Mouse (Mus musculus) adrenal gland, postnatal 25 days (tissue): ENCODE data around the gene Rhbdd2. TPM values are rescaled to one million over a fixed set of nuclear protein-coding genes. Genes with fewer than 3 reads are reported as not detected.

Experiments
- DNase-seq: peaks from one replicate; pipeline ENCODE4 v3.0.0; 2021; ENCODE audit warnings: mixed read lengths
- total RNA-seq: library from RNA; stranded (reverse); gene quantifications from 2 replicates; pipeline ENCODE4 v1.2.3, GENCODE M21; 2021

Rhbdd2 gene
- total RNA-seq, 1 experiment from 2014 or later = 51.6 TPM

- no peak for DNase-seq
Measured at GRCm38 (mm10) chr5:135682942-135683570, 50.6 kb downstream of the Rhbdd2 start.

- DNase-seq = no peak
Measured at GRCm38 (mm10) chr5:135690401-135690800, 58.0 kb downstream of the Rhbdd2 start.

DNA sequence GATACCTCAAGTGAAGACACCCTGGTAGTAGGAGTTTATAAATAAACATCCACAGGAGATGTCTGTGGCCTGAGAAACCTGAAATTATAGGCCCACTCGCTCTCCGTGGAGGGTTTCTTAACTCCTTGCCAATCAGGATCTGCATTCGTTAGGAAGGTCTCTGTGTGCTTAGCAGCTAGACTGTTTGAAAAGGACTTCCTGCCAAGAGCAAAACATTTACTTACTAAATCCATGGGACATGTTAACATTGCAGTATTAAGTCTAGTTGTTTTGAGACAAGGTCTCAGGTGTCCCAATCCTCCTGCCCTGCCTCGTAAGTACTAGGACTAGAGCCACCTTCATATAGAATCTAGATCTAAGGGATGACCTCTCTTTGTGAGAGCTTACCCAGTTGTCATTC lies 58.8 kb downstream of the Rhbdd2 start:
- no peak for DNase-seq

GRCm38 (mm10) chr5:135693281-135693853 lies 60.9 kb downstream of the Rhbdd2 start:
- peak; percentile 54 for DNase-seq

GRCm38 (mm10) chr5:135695277-135695721 lies 62.9 kb downstream of the Rhbdd2 start:
- no peak for DNase-seq

Other genes starting within 250 kb of the Rhbdd2 start
- gene Pom121, start 238.1 kb upstream of the Rhbdd2 start, total RNA-seq = 24.6 and 25.7 TPM in 2 replicates
- gene Hip1, start 87.5 kb upstream of the Rhbdd2 start, total RNA-seq = 24.3 and 27.1 TPM in 2 replicates
- not detected in 2 replicates for gene Ccl26, start 69.0 kb upstream of the Rhbdd2 start, total RNA-seq
- gene Ccl24, start 59.6 kb upstream of the Rhbdd2 start, total RNA-seq = 0.61 TPM in 1 of 2 replicates, not detected in the other
- 258 and 276 TPM in 2 replicates for gene Por, start 37.4 kb downstream of the Rhbdd2 start, total RNA-seq
- gene Tmem120a, start 111.8 kb downstream of the Rhbdd2 start, total RNA-seq = 36.7 and 37.8 TPM in 2 replicates
- 0.36 TPM in 1 of 2 replicates, not detected in the other for gene Styxl1, start 145.8 kb downstream of the Rhbdd2 start, total RNA-seq
- 408 and 463 TPM in 2 replicates for gene Mdh2, start 145.9 kb downstream of the Rhbdd2 start, total RNA-seq
- 1.7 and 5.6 TPM in 2 replicates for gene Srrm3, start 174.3 kb downstream of the Rhbdd2 start, total RNA-seq